Mouse (Mus musculus) bone marrow, adult 2 months (tissue): ENCODE results near the gene Snrpg. TPM values are rescaled to one million over a fixed set of nuclear protein-coding genes. Genes with fewer than 3 reads are reported as not detected.
"Not testable (repeated sequence)": the region's sequence is repeated elsewhere in the genome, so short reads cannot be mapped to it uniquely, and the experiment has no call there.

Source experiments
- H3K27ac ChIP-seq: fragments of 200-500 bp; 2 replicates; pipeline ENCODE4 v1.5.1; 2012; ENCODE audit warnings: low read depth, mild to moderate bottlenecking, control low read depth, inconsistent platforms, low read length; ENCODE audit not compliant: control insufficient read depth, poor library complexity, insufficient read depth
- H3K4me1 ChIP-seq: fragments of 200-500 bp; 2 replicates; pipeline ENCODE4 v1.6.1; 2011; ENCODE audit warnings: low read length; ENCODE audit not compliant: control insufficient read depth, insufficient read depth
- H3K4me3 ChIP-seq: fragments of 200-500 bp; replicated peaks from 2 replicates; pipeline ENCODE3; 2011; ENCODE audit warnings: mild to moderate bottlenecking, low read depth, low read length, control low read depth; ENCODE audit not compliant: control insufficient read depth
- CTCF ChIP-seq: fragments of 200-500 bp; IDR thresholded peaks from 2 replicates; pipeline ENCODE4 v1.5.1; 2011; ENCODE audit warnings: low read length, control low read depth; ENCODE audit not compliant: control insufficient read depth, insufficient read depth
- POLR2A ChIP-seq: fragments of 200-500 bp; IDR thresholded peaks from 2 replicates; pipeline ENCODE4 v1.6.1; 2011; ENCODE audit warnings: low read depth, mild to moderate bottlenecking, control low read depth, low read length, borderline replicate concordance; ENCODE audit not compliant: control insufficient read depth
- WGBS: fragments of 180-500 bp; shearing (Covaris S2); methylation state at CpG from one replicate; pipeline ENCODE4 v1.1.7; 2018; 5-methylcytosine and 5-hydroxymethylcytosine counted together
- polyA plus RNA-seq: library from polyadenylated mRNA; stranded (reverse); fragments of >200 nt; gene quantifications from 2 replicates; pipeline ENCODE4 v1.2.4, GENCODE M21; 2011; ENCODE audit warnings: low replicate concordance; ENCODE audit not compliant: missing spikeins, insufficient read depth, insufficient read length

Snrpg gene
- polyA plus RNA-seq, 1 experiment = 244 TPM

GRCm38 (mm10) chr6:86371340-86371911, 322 bp downstream of the Snrpg start:
- TF ChIP-seq POLR2A (peak; percentile 99), CTCF (no peak)
- under 1% methylated on average over 50 of the region's 50 CpGs for WGBS
- H3K4me1 ChIP-seq = peaks cover 1% of the 10 kb centered on the region; the same call in 1 of the 2 replicates
- H3K27ac ChIP-seq = peak overlapping the region; percentile 73
- H3K4me3 ChIP-seq = peak overlapping the region; percentile 89

DNA sequence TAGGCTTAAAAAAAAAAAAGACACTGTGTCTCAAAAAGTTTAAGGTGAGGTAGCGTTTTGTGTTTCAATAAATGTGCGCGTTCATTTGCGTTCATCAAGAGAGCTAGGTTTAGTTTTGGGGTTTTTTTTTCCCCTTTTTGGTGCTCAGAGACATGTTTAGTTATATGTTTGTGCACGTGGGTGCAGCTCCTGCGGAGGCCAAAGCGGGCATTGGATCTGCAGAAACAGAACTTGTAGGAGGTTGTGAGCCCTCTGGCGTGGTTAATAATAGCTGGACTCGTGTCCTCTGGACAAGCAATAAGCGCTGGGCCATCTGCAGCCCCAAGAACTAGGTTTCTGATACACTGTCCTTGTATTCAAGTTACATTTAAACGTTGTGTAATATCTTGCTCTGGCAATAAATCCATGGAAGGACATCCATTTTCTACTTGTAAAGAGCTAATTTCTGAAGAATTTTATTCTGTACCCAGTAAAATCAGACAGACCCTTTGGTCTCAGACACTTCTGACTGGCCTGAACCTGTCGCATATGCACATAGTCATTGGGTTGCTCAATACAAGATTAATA, 929 bp downstream of the Snrpg start:
- Histone ChIP-seq H3K4me1 (peaks cover 1% of the 10 kb centered on the region; the same call in 1 of the 2 replicates), H3K4me3 (peak overlapping the region; percentile 89), H3K27ac (no peak overlapping the region)
- TF ChIP-seq POLR2A (no peak), CTCF (no peak)
- 3% methylated on average over 12 of the region's 12 CpGs for WGBS

- peaks cover 1% of the 10 kb centered on the region; the same call in 1 of the 2 replicates for H3K4me1 ChIP-seq
- WGBS = 92% methylated on average over 6 of the region's 6 CpGs
- no peak overlapping the region for H3K27ac ChIP-seq
- TF ChIP-seq POLR2A (no peak), CTCF (no peak)
- no peak overlapping the region for H3K4me3 ChIP-seq
Measured at GRCm38 (mm10) chr6:86373556-86373955, 2.5 kb downstream of the Snrpg start.

DNA sequence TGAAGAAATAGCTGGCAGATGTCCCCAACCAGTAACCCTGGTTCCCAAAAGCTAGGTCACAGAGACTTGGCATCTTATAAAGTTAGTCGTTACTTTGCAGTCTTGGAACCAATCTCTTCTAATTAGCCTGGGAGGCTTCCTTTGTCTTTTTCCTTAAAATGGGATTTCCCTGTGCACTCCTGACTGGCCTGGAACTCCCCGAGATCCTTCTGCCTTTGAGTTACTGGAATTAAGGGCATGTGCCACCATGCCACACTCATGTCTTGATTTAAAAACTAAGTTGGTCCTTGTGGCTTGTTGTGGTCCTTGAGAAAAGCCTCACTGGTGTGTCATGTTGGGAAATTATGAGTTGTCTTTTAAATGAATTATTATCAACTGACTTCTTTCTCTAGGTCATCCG, 7.2 kb downstream of the Snrpg start:
- no peaks in the 10 kb centered on the region; the same call in 1 of the 2 replicates for H3K4me1 ChIP-seq
- TF ChIP-seq CTCF (no peak), POLR2A (no peak)
- no peak overlapping the region for H3K27ac ChIP-seq
- H3K4me3 ChIP-seq = no peak overlapping the region
- 85% methylated on average over 3 of the region's 3 CpGs for WGBS

- not testable (repeated sequence) for H3K4me3 ChIP-seq, H3K27ac ChIP-seq, H3K4me1 ChIP-seq
- WGBS = 64% methylated on average over 8 of the region's 8 CpGs
Measured at GRCm38 (mm10) chr6:86380112-86380511, 9.0 kb downstream of the Snrpg start.

DNA sequence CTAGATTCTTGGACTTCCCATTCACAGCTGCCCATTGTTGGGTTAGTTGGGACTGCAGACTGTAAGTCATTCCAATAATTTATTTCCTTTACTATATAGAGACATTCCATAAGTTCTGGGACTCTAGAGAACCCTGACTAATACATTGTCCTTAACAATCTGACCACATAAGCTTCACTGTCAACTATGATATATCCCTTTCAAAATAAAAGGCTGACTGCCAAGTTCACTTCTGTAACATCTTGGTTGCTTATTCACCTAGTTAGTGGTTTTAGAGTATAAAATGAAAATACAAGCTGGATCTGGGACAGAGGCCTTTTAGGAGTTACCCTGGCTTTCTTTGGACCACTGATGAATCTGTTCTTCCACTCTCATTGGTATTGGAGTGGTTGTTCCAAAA, 11.4 kb downstream of the Snrpg start:
- TF ChIP-seq CTCF (no peak), POLR2A (no peak)
- no peaks in the 10 kb centered on the region for H3K4me1 ChIP-seq
- H3K4me3 ChIP-seq = no peak overlapping the region
- H3K27ac ChIP-seq = no peak overlapping the region

GRCm38 (mm10) chr6:86383370-86383769, 12.3 kb downstream of the Snrpg start:
- H3K4me1 ChIP-seq = no peaks in the 10 kb centered on the region
- H3K4me3 ChIP-seq = no peak overlapping the region
- no peak overlapping the region for H3K27ac ChIP-seq
- TF ChIP-seq CTCF = no peak
- TF ChIP-seq POLR2A = no peak
- 67% methylated on average over 16 of the region's 16 CpGs for WGBS

DNA sequence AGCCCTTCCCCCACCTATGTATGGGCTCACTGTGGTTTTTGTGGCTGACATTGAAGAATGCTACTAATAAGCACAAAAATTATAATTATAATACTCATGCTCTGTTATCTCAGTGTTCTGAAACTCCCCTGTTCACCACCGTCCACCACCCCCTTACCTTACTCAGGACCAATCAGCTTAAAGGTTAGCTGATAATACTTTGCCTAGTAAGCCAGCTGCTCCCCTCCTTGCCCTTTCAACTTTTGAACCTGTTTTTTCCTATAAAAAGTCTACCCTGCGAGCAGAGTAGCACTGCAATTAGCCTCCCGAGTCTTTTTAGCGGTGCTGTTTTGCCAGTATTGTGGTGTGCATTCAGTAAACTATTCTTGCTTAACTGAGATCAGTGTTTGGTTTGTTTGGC, 13.6 kb downstream of the Snrpg start:
- Histone ChIP-seq H3K4me1 (no peaks in the 10 kb centered on the region), H3K4me3 (no peak overlapping the region), H3K27ac (no peak overlapping the region)
- 71% methylated on average over 4 of the region's 4 CpGs for WGBS
- TF ChIP-seq POLR2A (no peak), CTCF (no peak)
